Mouse (Mus musculus) stomach, embryonic 16.5 days (tissue): ENCODE measurements around the gene Rpl41. TPM values are rescaled to one million over a fixed set of nuclear protein-coding genes. Genes with fewer than 3 reads are reported as not detected.
"Not testable (repeated sequence)": the region's sequence is repeated elsewhere in the genome, so short reads cannot be mapped to it uniquely, and the experiment has no call there.

ENCODE experiments used
- ATAC-seq: fragments of 200-750 bp; cut with Nextera tagmentation; 2 replicates; pipeline ENCODE4 v1.8.0; 2017; ENCODE audit warnings: moderate number of reproducible peaks, moderate TSS enrichment; ENCODE audit not compliant: insufficient read depth, low FRiP score
- H3K27ac ChIP-seq: fragments of 300-500 bp; sonication (generic); 2 replicates; pipeline ENCODE4 v1.5.1; 2014; ENCODE audit warnings: low read length
- H3K27me3 ChIP-seq: fragments of 300-500 bp; sonication (generic); 2 replicates; pipeline ENCODE4 v1.6.1; 2014; ENCODE audit warnings: low read length, control low read depth, mixed read lengths; ENCODE audit not compliant: control insufficient read depth, insufficient read depth
- H3K36me3 ChIP-seq: fragments of 300-500 bp; sonication (generic); 2 replicates; pipeline ENCODE4 v1.6.1; 2014; ENCODE audit warnings: low read length; ENCODE audit not compliant: control insufficient read depth, insufficient read depth
- H3K4me1 ChIP-seq: fragments of 300-500 bp; sonication (generic); 2 replicates; pipeline ENCODE4 v1.6.1; 2014; ENCODE audit warnings: low read length, control low read depth, mixed read lengths; ENCODE audit not compliant: control insufficient read depth, insufficient read depth
- H3K4me2 ChIP-seq: fragments of 300-500 bp; sonication (generic); 2 replicates; pipeline ENCODE4 v1.6.1; 2014; ENCODE audit warnings: low read depth, low read length, mixed read lengths
- H3K4me3 ChIP-seq: fragments of 300-500 bp; sonication (generic); replicated peaks from 2 replicates; pipeline ENCODE4 v1.5.1; 2014; ENCODE audit warnings: mild to moderate bottlenecking, low read length
- H3K9ac ChIP-seq: fragments of 300-500 bp; sonication (generic); 2 replicates; pipeline ENCODE4 v1.6.1; 2014; ENCODE audit warnings: low read length
- H3K9me3 ChIP-seq: fragments of 300-500 bp; sonication (generic); replicated peaks from 2 replicates; pipeline ENCODE4 v1.6.1; 2016; ENCODE audit warnings: low read length, control low read depth; ENCODE audit not compliant: control insufficient read depth
- WGBS: fragments of 180-500 bp; shearing (Covaris S2); extraction: QIAGEN DNeasy Blood & Tissue Kit; methylation state at CpG from one replicate; pipeline ENCODE4 v1.1.7; 2014; 5-methylcytosine and 5-hydroxymethylcytosine counted together
- polyA plus RNA-seq: library from polyadenylated mRNA; unstranded; fragments of >200 nt; fragmentation: Nextera tagmentation; extraction: Ambion mirVana; gene quantifications from 2 replicates; pipeline ENCODE4 v1.2.1, GENCODE M21; 2015

Gene Rpl41
- polyA plus RNA-seq, 1 experiment from 2014 or later = 3,890 TPM

DNA sequence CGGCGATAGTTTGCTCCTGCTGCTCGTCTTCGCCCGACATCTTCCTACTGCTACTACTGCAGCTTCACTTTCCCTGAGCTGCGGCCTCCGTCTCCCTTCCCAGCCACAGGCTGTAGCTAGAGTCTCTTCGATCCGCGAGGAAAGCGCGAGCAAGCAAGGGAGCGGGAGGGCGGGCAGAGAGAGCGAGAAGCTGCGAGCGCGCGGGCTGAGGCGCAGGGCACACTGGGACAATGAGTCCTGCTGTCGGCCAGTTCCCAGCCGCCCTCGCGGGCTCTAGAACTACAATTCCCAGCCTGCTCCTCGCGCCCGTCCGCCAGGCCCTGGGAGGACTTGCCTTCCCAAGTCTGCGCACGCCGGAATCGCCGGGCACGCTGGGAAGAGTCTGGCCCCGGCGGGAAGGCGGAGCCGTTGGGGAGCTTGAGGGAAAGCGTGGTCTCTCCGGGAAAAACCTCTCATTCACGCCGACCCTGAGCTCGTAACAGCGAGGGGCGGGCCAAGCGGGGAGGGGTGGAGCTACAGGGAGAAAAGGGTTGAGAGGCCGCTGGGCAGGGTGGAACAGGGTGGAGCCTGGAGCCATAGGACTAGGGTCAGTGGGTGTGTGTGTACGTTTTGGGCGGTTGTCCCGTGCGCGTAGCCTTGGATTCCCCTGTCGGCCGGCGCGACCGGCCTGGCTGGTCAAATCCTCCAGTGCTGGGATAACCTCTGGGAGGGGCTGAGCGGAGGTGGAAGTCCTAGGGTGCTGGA lies 16.9 kb upstream of the Rpl41 start, which contains the start of gene Pa2g4:
Gene Pa2g4, minus strand, starts transcription at position 200 of the 744 bp plus-strand sequence.
- peak within 1 kb of the TSS; percentile 94 for H3K27ac ChIP-seq
- WGBS = under 1% methylated on average over 58 of the region's 58 CpGs
- no peaks in the 10 kb centered on the region for H3K9me3 ChIP-seq
- ATAC-seq = peak; percentile 99
- peak within 1 kb of the TSS; percentile 82 for H3K4me3 ChIP-seq
- peaks cover 9% of the 10 kb centered on the region; the same call in 1 of the 2 replicates for H3K36me3 ChIP-seq
- no peaks in the 10 kb centered on the region for H3K27me3 ChIP-seq
- peak within 1 kb of the TSS; percentile 80 for H3K4me2 ChIP-seq
- H3K4me1 ChIP-seq = peaks cover 11% of the 10 kb centered on the region; the same call in 1 of the 2 replicates
- peak within 1 kb of the TSS; percentile 91 for H3K9ac ChIP-seq

GRCm38 (mm10) chr10:128565206-128565787 lies 16.2 kb upstream of the Rpl41 start:
- no peaks in the 10 kb centered on the region for H3K9me3 ChIP-seq
- no peaks in the 10 kb centered on the region for H3K27me3 ChIP-seq
- peak overlapping the region; percentile 80 for H3K4me2 ChIP-seq
- H3K4me3 ChIP-seq = peak overlapping the region; percentile 82
- ATAC-seq = 0 out of 2 replicates have a peak, but pooled peaks have one; percentile 3
- peak overlapping the region; percentile 91 for H3K27ac ChIP-seq
- under 1% methylated on average over 45 of the region's 46 CpGs for WGBS
- H3K4me1 ChIP-seq = peaks cover 11% of the 10 kb centered on the region; the same call in 1 of the 2 replicates
- H3K9ac ChIP-seq = peak overlapping the region; percentile 91
- peaks cover 12% of the 10 kb centered on the region; the same call in 1 of the 2 replicates for H3K36me3 ChIP-seq

DNA sequence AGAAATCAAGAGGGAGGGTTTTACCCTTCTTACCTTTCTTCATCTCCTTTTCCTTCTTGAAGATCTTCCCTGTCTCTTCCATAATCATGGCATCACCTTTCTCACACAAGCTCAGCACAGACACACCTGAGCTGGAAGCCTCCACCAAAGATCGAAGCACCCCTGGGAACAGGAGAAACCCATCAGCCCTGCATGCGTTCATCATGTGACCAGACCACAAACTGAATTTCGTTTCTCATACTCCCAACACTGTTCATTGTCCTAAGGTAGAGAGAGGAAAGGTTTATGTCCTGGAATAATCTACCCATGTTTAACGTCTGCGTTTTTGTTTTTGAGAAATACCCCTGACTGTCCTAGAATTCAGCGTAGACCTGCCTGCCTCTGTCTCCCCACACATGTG lies 14.4 kb upstream of the Rpl41 start:
- no peak for ATAC-seq
- Histone ChIP-seq H3K4me1 (peaks cover 11% of the 10 kb centered on the region; the same call in 1 of the 2 replicates), H3K36me3 (peaks cover 28% of the 10 kb centered on the region; the same call in 1 of the 2 replicates), H3K27me3 (no peaks in the 10 kb centered on the region), H3K4me2 (peak overlapping the region; percentile 80; the same call in 1 of the 2 replicates), H3K4me3 (peak overlapping the region; percentile 5), H3K27ac (no peak overlapping the region), H3K9ac (peak overlapping the region; percentile 54), H3K9me3 (no peaks in the 10 kb centered on the region)
- 77% methylated on average over 6 of the region's 6 CpGs for WGBS

- ATAC-seq = no peak
- Histone ChIP-seq H3K9me3 (no peaks in the 10 kb centered on the region), H3K36me3 (peaks cover 38% of the 10 kb centered on the region), H3K4me3 (no peak overlapping the region), H3K4me2 (no peak overlapping the region), H3K4me1 (no peaks in the 10 kb centered on the region), H3K9ac (no peak overlapping the region), H3K27me3 (no peaks in the 10 kb centered on the region), H3K27ac (no peak overlapping the region)
- 87% methylated on average over 6 of the region's 6 CpGs for WGBS
These were observed 7.9 kb upstream of the Rpl41 start for GRCm38 (mm10) chr10:128556963-128557362.

DNA sequence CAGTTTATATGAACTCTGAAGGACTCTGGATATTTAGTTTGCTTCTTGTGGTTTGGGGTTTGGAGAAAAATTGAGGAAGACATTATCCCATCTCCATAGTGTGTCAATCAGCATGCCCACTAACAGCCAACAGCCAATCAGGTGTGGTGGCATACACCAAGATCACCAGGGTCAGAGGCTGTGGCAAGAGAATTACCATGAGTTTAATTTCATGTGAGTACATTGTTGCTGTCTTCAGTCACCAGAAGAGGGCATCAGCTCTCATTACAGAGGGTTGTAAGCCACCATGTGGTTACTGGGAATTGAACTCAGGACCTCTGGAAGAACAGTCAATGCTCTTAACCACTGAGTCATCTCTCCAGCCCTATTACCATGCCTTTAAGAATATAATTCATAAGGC lies 7.2 kb upstream of the Rpl41 start:
- H3K4me2 ChIP-seq = no peak overlapping the region
- H3K9ac ChIP-seq = no peak overlapping the region
- H3K4me1 ChIP-seq = no peaks in the 10 kb centered on the region
- no peak overlapping the region for H3K27ac ChIP-seq
- ATAC-seq = no peak
- H3K9me3 ChIP-seq = no peaks in the 10 kb centered on the region
- H3K36me3 ChIP-seq = peaks cover 34% of the 10 kb centered on the region
- no peaks in the 10 kb centered on the region for H3K27me3 ChIP-seq
- no peak overlapping the region for H3K4me3 ChIP-seq

- H3K36me3 ChIP-seq = peaks cover 31% of the 10 kb centered on the region
- not testable (repeated sequence) for ATAC-seq, H3K27me3 ChIP-seq, H3K9me3 ChIP-seq, H3K27ac ChIP-seq, H3K9ac ChIP-seq, H3K4me2 ChIP-seq, H3K4me3 ChIP-seq, H3K4me1 ChIP-seq
- WGBS = 76% methylated on average over 1 of the region's 1 CpGs
These were observed 6.5 kb upstream of the Rpl41 start for GRCm38 (mm10) chr10:128555567-128555966.

- H3K27me3 ChIP-seq, H3K27ac ChIP-seq, H3K4me2 ChIP-seq, H3K36me3 ChIP-seq, H3K4me1 ChIP-seq, H3K9me3 ChIP-seq, H3K4me3 ChIP-seq, H3K9ac ChIP-seq, ATAC-seq: not testable (repeated sequence)
- WGBS = 92% methylated on average over 11 of the region's 11 CpGs
These were observed 1.2 kb upstream of the Rpl41 start for GRCm38 (mm10) chr10:128550144-128550823.

GRCm38 (mm10) chr10:128549682-128550057 lies 565 bp upstream of the Rpl41 start:
- not testable (repeated sequence) for H3K9me3 ChIP-seq, H3K36me3 ChIP-seq, H3K4me1 ChIP-seq, H3K4me3 ChIP-seq, H3K27me3 ChIP-seq, ATAC-seq
- peak overlapping the region; percentile 46; the same call in 1 of the 2 replicates for H3K27ac ChIP-seq
- peak overlapping the region; percentile 82; the same call in 1 of the 2 replicates for H3K4me2 ChIP-seq
- peak overlapping the region; percentile 43; the same call in 1 of the 2 replicates for H3K9ac ChIP-seq
- WGBS = 64% methylated on average over 6 of the region's 6 CpGs
